Mouse (Mus musculus) forelimb bud, embryonic 11.5 days (tissue): ENCODE measurements around the gene 1700013G24Rik.

Experiments
- DNase-seq: peaks from one replicate; pipeline ENCODE4 v3.0.0-alpha.2; 2012; ENCODE audit warnings: low read depth, low spot score

1700013G24Rik gene

DNA sequence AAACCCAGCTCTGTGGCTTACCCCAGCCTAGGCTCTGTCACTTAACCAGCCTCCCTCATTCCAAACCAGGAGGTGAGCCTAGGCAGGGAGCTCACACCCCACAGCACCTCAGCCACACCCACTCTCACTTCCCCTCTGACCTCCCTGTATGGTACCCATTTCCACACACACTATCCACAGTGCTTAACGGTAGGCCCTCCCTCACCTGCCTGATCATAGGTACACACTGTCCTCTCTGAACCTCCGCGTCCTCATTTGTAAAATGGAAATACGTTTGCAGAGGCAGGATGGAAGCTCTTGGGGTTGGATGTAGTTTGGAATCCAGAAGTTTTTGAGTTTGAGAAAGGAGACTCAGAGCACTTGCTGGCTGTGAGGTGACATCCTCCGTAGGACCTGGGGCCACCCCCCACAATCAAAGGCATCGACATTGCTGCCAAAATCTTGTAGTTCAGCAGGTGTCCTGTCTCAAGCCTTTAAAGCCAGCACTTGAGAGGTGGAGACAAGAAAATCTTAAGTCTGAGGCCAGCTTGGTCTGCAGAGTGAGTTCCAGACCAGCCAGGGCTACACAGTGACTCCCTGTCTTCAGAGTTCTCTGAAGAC, 42.5 kb downstream of the 1700013G24Rik start:
- DNase-seq, result no peak

DNA sequence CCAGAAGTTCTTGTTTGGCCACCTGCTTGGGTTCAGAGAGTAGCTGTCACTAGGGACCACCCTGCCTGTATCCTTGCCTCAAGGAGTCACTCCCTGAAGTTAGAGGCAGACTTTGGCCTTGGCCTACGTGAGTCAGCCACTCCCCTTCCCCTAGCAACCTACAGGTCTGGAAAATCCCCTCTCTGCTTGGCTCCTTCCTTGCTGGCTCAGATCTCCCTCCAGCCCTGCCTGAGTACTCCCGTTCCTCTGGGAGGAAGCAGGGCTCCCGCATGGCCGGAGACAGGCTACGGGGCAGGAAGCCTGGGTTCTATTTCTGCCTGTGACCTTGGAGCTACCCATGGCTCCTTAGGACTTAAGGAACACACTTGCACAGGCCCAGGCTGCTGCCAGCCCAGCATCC, 44.3 kb downstream of the 1700013G24Rik start:
- DNase-seq, result no peak

DNA sequence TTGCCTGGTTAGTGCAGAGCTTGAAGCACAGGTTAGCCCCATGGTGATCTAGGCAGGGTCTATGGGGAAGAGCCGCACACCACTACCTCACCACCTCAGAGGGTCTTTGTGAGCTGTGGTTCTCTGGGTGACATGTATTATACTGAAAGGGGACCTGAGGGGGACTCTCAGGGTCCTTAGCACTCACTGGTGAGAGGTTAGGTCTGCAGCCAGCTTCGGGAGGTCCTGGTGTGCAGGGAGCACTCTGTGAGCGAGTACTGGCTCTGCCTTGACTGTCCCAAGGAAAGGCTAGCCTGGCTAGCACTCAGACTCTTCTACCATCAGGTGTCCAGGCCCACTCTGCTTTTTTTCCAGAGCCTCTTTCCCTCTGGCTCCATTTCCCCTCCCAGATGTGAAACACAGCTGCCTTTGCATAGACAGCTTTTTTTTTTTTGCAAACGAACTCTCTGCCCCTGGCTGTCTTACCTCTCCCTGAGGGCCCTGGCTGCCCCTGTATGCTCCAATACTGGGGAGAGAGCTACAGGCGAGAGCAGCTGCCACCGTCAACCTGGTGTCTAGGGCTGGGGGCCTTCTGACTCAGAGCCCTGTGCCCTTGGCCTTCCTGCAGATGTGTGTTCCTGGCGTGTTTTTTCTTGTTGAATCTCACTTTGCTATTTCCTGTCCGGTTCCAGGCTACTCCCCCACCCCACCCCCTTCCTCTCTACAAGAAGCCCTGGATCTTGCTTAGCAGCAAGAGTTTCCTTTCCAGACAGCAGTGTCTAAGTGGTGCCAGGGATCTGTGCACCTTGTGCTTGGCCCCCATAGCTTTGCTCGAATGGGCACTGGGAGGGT, 45.0 kb downstream of the 1700013G24Rik start:
- DNase-seq, result no peak

GRCm38 (mm10) chr4:137498882-137499583, 45.9 kb downstream of the 1700013G24Rik start:
- no peak for DNase-seq

GRCm38 (mm10) chr4:137500149-137500548, 47.1 kb downstream of the 1700013G24Rik start:
- no peak for DNase-seq

GRCm38 (mm10) chr4:137500953-137501352, 47.9 kb downstream of the 1700013G24Rik start:
- no peak for DNase-seq

GRCm38 (mm10) chr4:137502183-137502582, 49.1 kb downstream of the 1700013G24Rik start:
- no peak for DNase-seq

DNA sequence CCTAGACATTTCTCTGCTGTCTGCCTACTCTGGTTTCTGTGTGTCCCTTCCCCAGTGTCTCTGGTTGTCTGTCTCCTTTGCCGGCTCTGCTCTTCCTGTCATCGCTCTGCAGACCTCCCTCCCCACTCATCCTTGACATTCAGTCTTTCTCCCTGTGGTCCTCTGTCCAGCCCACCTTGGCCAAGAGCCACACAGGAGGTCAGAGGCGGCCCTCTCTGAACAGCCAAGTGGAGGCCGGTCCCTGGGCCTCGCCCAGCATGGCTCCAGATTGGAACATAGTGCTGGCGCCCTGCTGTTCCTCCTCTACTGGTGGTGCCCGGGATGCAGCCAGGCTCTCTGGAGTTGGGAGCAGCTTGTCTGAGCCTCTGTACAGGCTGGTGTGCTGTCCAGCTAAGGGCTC, 49.7 kb downstream of the 1700013G24Rik start:
- DNase-seq, result no peak

- DNase-seq, result no peak
Observed at GRCm38 (mm10) chr4:137503509-137503971, 50.5 kb downstream of the 1700013G24Rik start.
